Mouse (Mus musculus) thymus, adult 2 months (tissue): ENCODE measurements around the gene Hist3h2a. TPM values are rescaled to one million over a fixed set of nuclear protein-coding genes. Genes with fewer than 3 reads are reported as not detected.

Experiments
- DNase-seq: peaks from one replicate; pipeline ENCODE4 v3.0.0; 2021
- H3K27ac ChIP-seq: fragments of 200-500 bp; 2 replicates; pipeline ENCODE4 v1.5.1; 2012; ENCODE audit warnings: low read length, control low read depth; ENCODE audit not compliant: control insufficient read depth, insufficient read depth
- H3K27me3 ChIP-seq: fragments of 200-500 bp; 2 replicates; pipeline ENCODE4 v1.6.1; 2012; ENCODE audit warnings: mild to moderate bottlenecking, low read length, moderate library complexity, mixed read lengths; ENCODE audit not compliant: control insufficient read depth, insufficient read depth
- H3K36me3 ChIP-seq: fragments of 200-500 bp; 2 replicates; pipeline ENCODE4 v1.6.1; 2012; ENCODE audit warnings: mild to moderate bottlenecking, low read length, moderate library complexity; ENCODE audit not compliant: control insufficient read depth, insufficient read depth
- H3K4me1 ChIP-seq: fragments of 200-500 bp; replicated peaks from 2 replicates; pipeline ENCODE4 v1.6.1; 2012; ENCODE audit warnings: low read length; ENCODE audit not compliant: control insufficient read depth, insufficient read depth
- H3K4me3 ChIP-seq: fragments of 200-500 bp; 2 replicates; pipeline ENCODE4 v1.5.1; 2012; ENCODE audit warnings: mild to moderate bottlenecking, low read length, control low read depth, moderate library complexity; ENCODE audit not compliant: control insufficient read depth, insufficient read depth
- CTCF ChIP-seq: fragments of 200-500 bp; IDR thresholded peaks from 2 replicates; pipeline ENCODE4 v1.5.1; 2012; ENCODE audit warnings: mild to moderate bottlenecking, control low read depth, low read length, moderate library complexity, borderline replicate concordance; ENCODE audit not compliant: control insufficient read depth, poor library complexity, insufficient read depth; ENCODE audit errors: extremely low read depth
- POLR2A ChIP-seq: fragments of 200-500 bp; IDR thresholded peaks from 2 replicates; pipeline ENCODE4 v1.6.1; 2012; ENCODE audit warnings: mild to moderate bottlenecking, low read length, control low read depth, moderate library complexity; ENCODE audit not compliant: control insufficient read depth, poor library complexity, insufficient read depth; ENCODE audit errors: extremely low read depth
- WGBS: fragments of 180-500 bp; shearing (Covaris S2); methylation state at CpG from one replicate; pipeline ENCODE4 v1.1.7; 2018; 5-methylcytosine and 5-hydroxymethylcytosine counted together
- polyA plus RNA-seq: library from polyadenylated mRNA; depleted of rRNA; stranded (reverse); fragments of >200 nt; gene quantifications from 2 replicates; pipeline ENCODE4 v1.2.3, GENCODE M21; 2012

Gene Hist3h2a
- polyA plus RNA-seq, 1 experiment, result 45.9 TPM

DNA sequence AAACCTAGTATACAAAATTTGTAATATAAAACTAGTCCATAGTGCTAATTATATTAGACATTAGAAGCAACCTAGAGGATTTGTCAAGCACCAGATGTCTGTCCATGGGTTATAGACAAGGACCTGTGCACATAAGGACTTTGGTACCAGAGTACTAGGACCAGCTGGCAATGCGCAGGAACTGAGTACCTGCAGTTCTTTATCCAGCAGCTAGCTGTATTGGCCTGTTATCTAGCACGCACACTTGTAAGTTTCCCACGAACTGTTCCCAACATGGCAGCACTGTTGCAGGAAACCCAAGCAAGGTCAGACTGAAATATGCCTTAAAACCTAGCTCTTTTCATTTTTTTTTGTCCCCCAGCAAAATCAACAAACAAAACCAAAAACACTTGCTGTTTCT lies 24.2 kb upstream of the Hist3h2a start:
- no peak for TF ChIP-seq CTCF
- TF ChIP-seq POLR2A, result no peak
- no peaks in the 10 kb centered on the region for H3K27me3 ChIP-seq
- H3K4me3 ChIP-seq, result no peak overlapping the region
- H3K4me1 ChIP-seq, result peaks cover 3% of the 10 kb centered on the region; the same call in 1 of the 2 replicates
- H3K27ac ChIP-seq, result no peak overlapping the region
- WGBS, result 97% methylated on average over 3 of the region's 3 CpGs
- peaks cover 19% of the 10 kb centered on the region for H3K36me3 ChIP-seq
- DNase-seq, result no peak

- H3K4me3 ChIP-seq, result no peak overlapping the region
- H3K36me3 ChIP-seq, result peaks cover 21% of the 10 kb centered on the region
- TF ChIP-seq POLR2A (no peak), CTCF (no peak)
- H3K27ac ChIP-seq, result no peak overlapping the region
- no peak for DNase-seq
- peaks cover 6% of the 10 kb centered on the region; the same call in 1 of the 2 replicates for H3K4me1 ChIP-seq
- WGBS, result 77% methylated on average over 4 of the region's 4 CpGs
- no peaks in the 10 kb centered on the region for H3K27me3 ChIP-seq
Measured at GRCm38 (mm10) chr11:58931576-58931975, 22.9 kb upstream of the Hist3h2a start.

DNA sequence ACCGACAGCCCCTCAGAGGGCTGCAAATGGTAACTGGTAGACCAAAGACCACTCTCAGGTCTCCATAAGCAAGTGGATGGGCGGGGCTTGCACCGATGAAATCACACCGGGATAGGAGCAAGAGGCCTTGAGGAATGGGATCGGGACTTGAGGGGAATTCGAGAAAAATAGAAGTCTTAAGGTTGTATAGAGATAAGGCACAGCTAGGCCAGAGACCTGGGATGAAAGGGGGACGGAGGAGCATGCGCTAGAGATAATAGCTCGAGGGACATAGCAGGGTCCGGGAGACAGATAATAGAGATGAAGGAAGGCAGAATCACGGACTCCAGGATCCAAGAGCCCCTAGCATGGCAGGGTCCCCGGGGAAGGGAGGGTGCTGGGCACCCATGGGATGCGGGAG lies 16.6 kb upstream of the Hist3h2a start:
- Histone ChIP-seq H3K4me1 (peaks cover 14% of the 10 kb centered on the region), H3K27ac (no peak overlapping the region), H3K4me3 (peak overlapping the region; percentile 76), H3K36me3 (peaks cover 15% of the 10 kb centered on the region), H3K27me3 (no peaks in the 10 kb centered on the region)
- DNase-seq, result no peak
- TF ChIP-seq CTCF, result no peak
- no peak for TF ChIP-seq POLR2A
- 5% methylated on average over 13 of the region's 13 CpGs for WGBS

DNA sequence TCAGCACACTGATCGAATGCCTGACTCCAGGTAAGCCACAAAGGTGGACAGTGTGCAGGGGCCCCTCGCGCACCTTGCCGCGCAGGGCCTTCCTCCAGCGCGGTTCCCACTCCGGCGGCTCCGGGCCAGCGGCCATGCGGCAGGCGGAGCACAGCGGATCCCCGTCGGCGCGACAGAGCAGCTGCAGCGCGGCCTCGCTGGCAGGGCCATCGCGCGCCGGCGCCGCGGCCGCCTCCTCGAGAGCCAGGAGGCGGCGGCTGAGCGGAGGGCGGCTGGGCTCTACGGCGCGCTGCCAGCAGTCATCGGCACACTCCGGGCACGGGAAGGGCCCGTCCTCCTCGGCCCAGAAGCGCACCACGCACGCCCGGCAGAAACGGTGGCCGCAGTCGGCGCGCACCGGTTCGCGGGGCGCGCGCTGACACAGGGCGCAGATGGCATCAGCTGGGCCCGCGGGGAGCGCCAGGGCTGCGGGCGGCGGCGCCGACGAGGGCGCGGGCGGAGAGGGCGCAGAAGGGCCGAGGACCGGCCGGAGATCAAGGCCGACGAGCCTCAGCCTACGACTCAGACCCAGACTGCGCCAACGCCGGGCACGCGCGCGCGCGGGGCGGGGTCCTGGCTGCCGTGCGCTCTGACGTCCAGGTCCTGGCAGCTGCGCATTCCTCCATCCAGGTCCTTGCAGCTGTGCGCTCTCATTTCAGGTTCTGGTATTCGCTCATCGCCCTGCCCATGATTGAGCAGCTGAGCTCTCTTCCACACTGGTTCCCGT lies 16.0 kb upstream of the Hist3h2a start, which contains the start of gene Rnf187:
Rnf187 (minus strand) TSS at position 595 of the 766 bp plus-strand sequence.
- no peaks in the 10 kb centered on the region for H3K27me3 ChIP-seq
- H3K4me3 ChIP-seq, result peak within 1 kb of the TSS; percentile 76
- TF ChIP-seq CTCF (0 out of 2 replicates have a peak, but pooled peaks have one; percentile 39), POLR2A (peak; percentile 84)
- peaks cover 11% of the 10 kb centered on the region for H3K36me3 ChIP-seq
- WGBS, result under 1% methylated on average over 94 of the region's 95 CpGs
- peak; percentile 92 for DNase-seq
- H3K4me1 ChIP-seq, result peaks cover 14% of the 10 kb centered on the region
- no peak within 1 kb of the TSS for H3K27ac ChIP-seq

GRCm38 (mm10) chr11:58939088-58939439 lies 15.4 kb upstream of the Hist3h2a start:
- Histone ChIP-seq H3K27me3 (no peaks in the 10 kb centered on the region), H3K4me1 (peaks cover 14% of the 10 kb centered on the region), H3K36me3 (peaks cover 5% of the 10 kb centered on the region), H3K4me3 (no peak overlapping the region), H3K27ac (no peak overlapping the region)
- 28% methylated on average over 6 of the region's 6 CpGs for WGBS
- DNase-seq, result no peak
- TF ChIP-seq POLR2A (no peak), CTCF (no peak)

- no peak for DNase-seq
Measured at GRCm38 (mm10) chr11:58944136-58944535, 10.3 kb upstream of the Hist3h2a start.

More at GRCm38 (mm10) chr11:58944136-58944535, 10.3 kb upstream of the Hist3h2a start:
- H3K27ac ChIP-seq, result no peak overlapping the region
- H3K4me3 ChIP-seq, result no peak overlapping the region
- no peaks in the 10 kb centered on the region for H3K36me3 ChIP-seq
- WGBS, result 94% methylated on average over 5 of the region's 5 CpGs
- no peaks in the 10 kb centered on the region for H3K27me3 ChIP-seq
- 0 out of 2 replicates have a peak, but pooled peaks cover 1% of the 10 kb centered on the region for H3K4me1 ChIP-seq
- TF ChIP-seq POLR2A (no peak), CTCF (no peak)
